Mouse (Mus musculus) neural tube, embryonic 14.5 days (tissue): ENCODE measurements around the gene Klhl3. TPM values are rescaled to one million over a fixed set of nuclear protein-coding genes. Genes with fewer than 3 reads are reported as not detected.

ENCODE experiments used
- ATAC-seq: fragments of 200-750 bp; cut with Nextera tagmentation; 2 replicates; pipeline ENCODE4 v1.8.0; 2017; ENCODE audit warnings: low read depth, mild to moderate bottlenecking, moderate TSS enrichment, moderate library complexity
- H3K27ac ChIP-seq: fragments of 300-500 bp; sonication (generic); 2 replicates; pipeline ENCODE4 v1.5.1; 2014; ENCODE audit warnings: low read depth, mild to moderate bottlenecking, control low read depth, low read length, moderate library complexity, mixed read lengths
- H3K27me3 ChIP-seq: fragments of 300-500 bp; sonication (generic); 2 replicates; pipeline ENCODE4 v1.6.1; 2014; ENCODE audit warnings: low read length; ENCODE audit not compliant: control insufficient read depth, insufficient read depth
- H3K36me3 ChIP-seq: fragments of 300-500 bp; sonication (generic); 2 replicates; pipeline ENCODE4 v1.6.1; 2014; ENCODE audit warnings: low read length, mixed read lengths; ENCODE audit not compliant: control insufficient read depth, insufficient read depth
- H3K4me1 ChIP-seq: fragments of 300-500 bp; sonication (generic); 2 replicates; pipeline ENCODE4 v1.6.1; 2014; ENCODE audit warnings: low read length; ENCODE audit not compliant: control insufficient read depth, insufficient read depth
- H3K4me2 ChIP-seq: fragments of 300-500 bp; sonication (generic); 2 replicates; pipeline ENCODE4 v1.6.1; 2014; ENCODE audit warnings: mild to moderate bottlenecking, low read depth, low read length, control low read depth
- H3K4me3 ChIP-seq: fragments of 300-500 bp; sonication (generic); 2 replicates; pipeline ENCODE4 v1.5.1; 2014; ENCODE audit warnings: low read depth, low read length, control low read depth, mixed read lengths
- H3K9ac ChIP-seq: fragments of 300-500 bp; sonication (generic); replicated peaks from 2 replicates; pipeline ENCODE4 v1.6.1; 2014; ENCODE audit warnings: low read depth, mild to moderate bottlenecking, control low read depth, low read length, mixed read lengths
- H3K9me3 ChIP-seq: fragments of 300-500 bp; sonication (generic); 2 replicates; pipeline ENCODE4 v1.6.1; 2016; ENCODE audit warnings: low read length; ENCODE audit not compliant: control insufficient read depth
- WGBS: fragments of 180-500 bp; shearing (Covaris S2); extraction: QIAGEN DNeasy Blood & Tissue Kit; methylation state at CpG from one replicate; pipeline ENCODE4 v1.1.7; 2014; 5-methylcytosine and 5-hydroxymethylcytosine counted together
- polyA plus RNA-seq: library from polyadenylated mRNA; unstranded; fragments of >200 nt; fragmentation: Nextera tagmentation; extraction: Ambion mirVana; gene quantifications from 2 replicates; pipeline ENCODE4 v1.2.1, GENCODE M21; 2014

Gene Klhl3
- polyA plus RNA-seq, 1 experiment from 2014 or later = 17.6 TPM

DNA sequence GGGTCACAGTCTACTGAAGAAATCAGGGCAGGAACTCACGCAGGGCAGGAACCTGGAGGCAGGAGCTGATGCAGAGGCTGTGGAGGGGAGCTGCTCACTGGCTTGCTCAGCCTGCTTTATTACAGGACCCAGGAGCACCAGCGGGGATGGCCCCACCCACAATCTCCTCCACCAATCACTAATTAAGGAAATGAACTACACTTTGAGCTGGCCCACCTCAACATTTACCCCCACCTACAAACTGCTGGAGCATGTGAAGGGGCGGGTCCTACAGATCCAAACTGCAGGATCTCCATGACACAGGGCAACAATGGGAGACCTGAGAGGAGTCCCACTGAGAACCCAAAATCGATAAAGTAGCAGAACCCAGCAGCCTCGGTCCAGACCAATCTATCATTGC lies 64.3 kb downstream of the Klhl3 start:
- ATAC-seq = no peak
- Histone ChIP-seq H3K4me1 (no peaks in the 10 kb centered on the region), H3K9ac (no peak overlapping the region), H3K4me2 (no peak overlapping the region), H3K36me3 (no peaks in the 10 kb centered on the region), H3K27ac (no peak overlapping the region), H3K9me3 (no peaks in the 10 kb centered on the region), H3K4me3 (no peak overlapping the region), H3K27me3 (no peaks in the 10 kb centered on the region)
- 79% methylated on average over 5 of the region's 5 CpGs for WGBS

DNA sequence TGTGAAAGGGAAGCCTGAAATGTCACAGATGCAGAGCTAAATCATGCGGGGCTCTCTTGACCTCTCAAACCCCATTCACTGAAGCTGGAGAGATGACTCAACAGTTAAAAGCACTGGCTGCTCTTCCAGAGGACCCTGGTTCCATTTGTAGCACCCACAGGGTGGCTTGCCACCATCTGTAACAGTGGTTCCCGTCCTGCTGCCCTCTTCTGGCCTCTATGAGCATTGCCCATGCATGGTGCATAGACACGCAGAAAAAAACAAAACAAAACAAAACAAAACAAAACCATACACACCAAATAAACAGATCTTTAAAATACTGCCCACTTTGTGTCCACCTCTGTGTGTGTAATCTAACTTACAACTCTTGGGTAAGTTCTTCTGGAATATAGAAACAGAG lies 65.3 kb downstream of the Klhl3 start:
- H3K27me3 ChIP-seq = no peaks in the 10 kb centered on the region
- H3K36me3 ChIP-seq = no peaks in the 10 kb centered on the region
- no peak overlapping the region for H3K9ac ChIP-seq
- no peak overlapping the region for H3K27ac ChIP-seq
- no peak for ATAC-seq
- 83% methylated on average over 3 of the region's 3 CpGs for WGBS
- H3K4me2 ChIP-seq = no peak overlapping the region
- H3K4me3 ChIP-seq = no peak overlapping the region
- no peaks in the 10 kb centered on the region for H3K9me3 ChIP-seq
- H3K4me1 ChIP-seq = no peaks in the 10 kb centered on the region

DNA sequence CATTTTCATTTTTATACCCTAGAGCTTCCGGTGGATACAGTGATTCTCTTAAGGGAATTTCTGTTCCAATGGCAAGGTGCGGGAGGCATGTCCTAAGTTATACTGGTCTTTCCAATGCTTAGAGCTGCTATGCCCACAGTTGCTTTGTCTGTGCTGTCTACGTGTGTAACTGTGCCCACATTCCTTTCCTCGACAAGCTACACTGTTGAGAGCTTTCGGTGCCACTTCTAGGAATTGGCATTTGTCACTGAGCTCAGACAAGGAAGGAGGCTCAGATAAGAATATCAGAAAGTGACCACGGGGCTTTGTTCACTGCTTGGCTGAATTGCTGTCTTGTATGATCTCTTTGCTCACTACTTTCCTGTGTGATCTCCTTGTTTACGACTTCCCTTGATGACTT lies 67.2 kb downstream of the Klhl3 start:
- no peaks in the 10 kb centered on the region for H3K36me3 ChIP-seq
- no peaks in the 10 kb centered on the region for H3K4me1 ChIP-seq
- WGBS = 93% methylated on average over 7 of the region's 7 CpGs
- no peaks in the 10 kb centered on the region for H3K27me3 ChIP-seq
- no peaks in the 10 kb centered on the region for H3K9me3 ChIP-seq
- no peak overlapping the region for H3K4me3 ChIP-seq
- H3K4me2 ChIP-seq = no peak overlapping the region
- no peak overlapping the region for H3K9ac ChIP-seq
- no peak for ATAC-seq
- H3K27ac ChIP-seq = no peak overlapping the region

DNA sequence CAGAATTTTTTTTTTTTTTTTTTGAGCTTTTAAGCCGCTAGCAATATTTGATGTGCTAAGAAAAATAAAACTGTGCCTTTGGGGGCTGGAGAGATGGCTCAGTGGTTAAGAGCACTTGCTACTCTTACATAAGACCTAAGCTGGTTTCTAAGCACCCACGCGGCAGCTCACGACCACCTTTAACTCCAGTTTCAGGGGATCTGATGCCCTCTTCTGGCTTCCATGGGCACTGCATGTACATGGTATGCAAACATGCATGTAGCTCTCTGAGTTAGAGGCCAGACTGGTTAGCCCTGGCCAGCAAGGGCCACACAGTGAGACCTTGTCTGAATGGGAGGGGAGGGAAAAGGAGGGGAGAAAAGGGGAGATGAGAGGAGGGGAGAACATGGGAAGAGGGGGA lies 68.1 kb downstream of the Klhl3 start:
- ATAC-seq = no peak
- no peak overlapping the region for H3K4me2 ChIP-seq
- no peaks in the 10 kb centered on the region for H3K4me1 ChIP-seq
- no peaks in the 10 kb centered on the region for H3K36me3 ChIP-seq
- no peak overlapping the region for H3K4me3 ChIP-seq
- no peaks in the 10 kb centered on the region for H3K27me3 ChIP-seq
- WGBS = 59% methylated on average over 4 of the region's 4 CpGs
- no peak overlapping the region for H3K27ac ChIP-seq
- H3K9ac ChIP-seq = no peak overlapping the region
- H3K9me3 ChIP-seq = no peaks in the 10 kb centered on the region

DNA sequence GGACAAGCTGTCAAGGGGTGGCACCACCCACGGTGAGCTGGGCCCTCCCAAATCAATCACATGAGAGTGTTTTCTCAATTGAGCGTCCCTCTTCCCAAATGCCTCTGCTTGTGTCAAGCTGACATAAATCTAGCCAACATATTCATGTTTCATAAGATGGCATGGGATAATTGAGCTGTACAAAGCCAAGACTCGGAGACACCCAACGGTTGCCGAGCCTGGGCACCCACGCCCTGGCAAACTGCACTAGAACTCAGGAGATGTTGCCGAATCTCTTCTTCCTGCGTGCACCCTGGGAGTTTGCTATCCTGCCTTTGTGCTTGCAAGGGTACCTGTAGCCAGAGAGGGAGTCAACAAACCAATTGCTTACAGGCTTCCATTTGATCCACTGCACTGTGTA lies 70.1 kb downstream of the Klhl3 start:
- Histone ChIP-seq H3K9me3 (no peaks in the 10 kb centered on the region), H3K27ac (no peak overlapping the region), H3K36me3 (no peaks in the 10 kb centered on the region), H3K4me1 (no peaks in the 10 kb centered on the region), H3K9ac (no peak overlapping the region), H3K4me3 (no peak overlapping the region), H3K27me3 (no peaks in the 10 kb centered on the region), H3K4me2 (no peak overlapping the region)
- 93% methylated on average over 8 of the region's 8 CpGs for WGBS
- no peak for ATAC-seq

DNA sequence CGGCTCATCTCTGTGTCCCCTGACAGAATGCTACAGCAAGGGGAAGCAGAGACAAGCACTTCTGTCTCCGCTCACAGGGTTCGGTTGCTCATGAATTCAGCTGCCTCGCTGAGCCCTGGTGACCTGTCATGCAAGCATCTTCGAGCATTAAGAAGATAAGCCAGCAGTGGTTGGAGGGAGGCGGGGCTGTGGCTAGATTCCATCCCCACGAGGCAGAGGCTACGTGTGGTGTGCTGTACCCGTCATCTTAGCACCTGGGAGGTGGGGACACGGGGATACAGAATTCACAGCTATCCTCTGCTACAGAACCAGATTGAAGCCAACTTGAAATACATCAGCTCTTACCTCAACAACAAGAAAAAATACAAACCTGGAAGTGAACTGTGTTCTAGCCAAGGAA lies 73.3 kb downstream of the Klhl3 start:
- Histone ChIP-seq H3K4me1 (no peaks in the 10 kb centered on the region), H3K4me3 (no peak overlapping the region), H3K9ac (no peak overlapping the region), H3K36me3 (no peaks in the 10 kb centered on the region), H3K9me3 (no peaks in the 10 kb centered on the region), H3K27me3 (no peaks in the 10 kb centered on the region), H3K27ac (no peak overlapping the region), H3K4me2 (no peak overlapping the region)
- no peak for ATAC-seq
- WGBS = 85% methylated on average over 10 of the region's 10 CpGs

DNA sequence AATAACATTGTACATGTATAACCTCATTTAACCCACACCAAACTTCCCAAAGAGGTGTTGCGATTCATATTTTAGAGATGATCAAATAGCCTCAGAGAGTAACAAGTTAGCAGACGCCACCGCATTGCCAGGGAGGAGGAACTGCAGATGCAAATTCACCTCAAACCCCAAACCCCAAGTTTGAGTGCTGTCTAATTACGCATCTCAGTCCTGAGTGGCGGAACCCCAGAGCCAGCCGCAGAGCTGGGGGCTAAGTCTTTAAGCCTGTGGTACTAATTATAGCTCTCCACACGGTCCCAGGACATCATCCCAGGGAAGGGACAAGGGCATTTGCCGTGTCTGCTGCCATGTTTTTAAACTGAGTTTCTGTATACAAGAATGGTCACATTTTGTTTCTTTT lies 75.9 kb downstream of the Klhl3 start:
- H3K4me2 ChIP-seq = no peak overlapping the region
- H3K9ac ChIP-seq = no peak overlapping the region
- no peak overlapping the region for H3K27ac ChIP-seq
- H3K9me3 ChIP-seq = no peaks in the 10 kb centered on the region
- no peak overlapping the region for H3K4me3 ChIP-seq
- ATAC-seq = no peak
- H3K27me3 ChIP-seq = no peaks in the 10 kb centered on the region
- H3K36me3 ChIP-seq = no peaks in the 10 kb centered on the region
- H3K4me1 ChIP-seq = no peaks in the 10 kb centered on the region
- WGBS = 90% methylated on average over 8 of the region's 8 CpGs

DNA sequence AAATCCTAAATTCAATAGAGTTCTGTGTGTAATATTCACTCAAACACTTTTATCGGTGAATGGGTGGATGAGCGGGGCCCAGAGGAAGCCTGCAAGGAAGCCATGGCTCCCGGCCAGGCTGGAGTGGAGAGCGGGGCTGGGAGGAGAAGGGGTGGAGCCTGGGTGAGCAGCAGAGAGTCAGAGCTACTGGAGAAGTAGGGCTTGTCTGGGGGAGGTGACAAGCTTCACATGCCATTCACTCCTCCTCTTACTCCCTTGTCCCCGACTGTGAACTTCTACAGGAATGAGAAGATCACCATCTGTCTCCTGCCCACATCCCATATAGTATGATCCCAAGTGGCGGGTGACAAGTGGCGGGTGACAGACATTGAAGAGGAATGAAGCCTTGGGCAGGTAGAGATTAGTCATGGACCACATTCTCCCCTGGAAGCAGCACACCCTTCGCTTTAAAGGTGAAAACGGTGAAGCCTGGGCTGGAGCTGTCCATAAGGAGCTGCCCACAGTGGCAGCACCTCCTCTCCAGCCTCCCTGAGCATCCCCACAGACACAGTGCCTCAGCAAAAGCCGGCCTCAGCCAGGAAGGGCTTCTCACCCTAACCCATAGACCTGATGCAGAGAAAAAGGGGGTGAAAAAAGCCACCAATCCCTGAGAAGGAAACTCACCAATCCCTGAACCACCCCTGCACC lies 77.8 kb downstream of the Klhl3 start:
- ATAC-seq = no peak
- H3K4me3 ChIP-seq = no peak overlapping the region
- H3K27ac ChIP-seq = no peak overlapping the region
- H3K9me3 ChIP-seq = no peaks in the 10 kb centered on the region
- H3K36me3 ChIP-seq = no peaks in the 10 kb centered on the region
- H3K4me1 ChIP-seq = no peaks in the 10 kb centered on the region
- H3K9ac ChIP-seq = no peak overlapping the region
- no peak overlapping the region for H3K4me2 ChIP-seq
- H3K27me3 ChIP-seq = no peaks in the 10 kb centered on the region
- WGBS = 76% methylated on average over 10 of the region's 10 CpGs

DNA sequence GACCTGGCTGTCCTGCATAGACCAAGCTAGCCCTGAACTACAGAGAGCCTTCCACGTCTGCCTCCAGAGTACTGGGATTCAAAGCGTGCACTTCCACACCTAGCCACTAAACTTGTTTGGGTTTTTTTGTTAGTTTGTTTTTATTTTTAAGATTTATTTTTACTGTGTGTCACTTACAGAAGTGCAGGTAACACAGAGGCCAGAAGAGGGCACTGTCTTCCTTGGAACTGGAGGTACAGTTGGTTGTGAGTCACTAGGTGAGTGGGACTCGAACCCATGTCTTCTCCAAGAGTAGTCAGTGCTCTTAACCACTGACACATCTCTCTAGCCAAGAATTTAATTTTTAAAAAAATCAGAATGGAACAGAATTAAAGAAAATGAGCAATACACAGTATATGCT lies 78.4 kb downstream of the Klhl3 start:
- Histone ChIP-seq H3K27me3 (no peaks in the 10 kb centered on the region), H3K4me3 (no peak overlapping the region), H3K9me3 (no peaks in the 10 kb centered on the region), H3K9ac (no peak overlapping the region), H3K36me3 (no peaks in the 10 kb centered on the region), H3K27ac (no peak overlapping the region), H3K4me2 (no peak overlapping the region), H3K4me1 (no peaks in the 10 kb centered on the region)
- no peak for ATAC-seq
- 95% methylated on average over 3 of the region's 3 CpGs for WGBS
